Mouse (Mus musculus) embryonic fibroblast, embryonic 13.5 days (primary cell): Measurements from ENCODE around the gene Palm.
A peak's percentile ranks its signal among the peaks of the same experiment; 100 is the strongest.

Source experiments
- CTCF ChIP-seq: IDR thresholded peaks from 2 replicates; pipeline ENCODE4 v1.5.1; 2011; ENCODE audit warnings: mild to moderate bottlenecking, control low read depth, low read length, moderate library complexity, borderline replicate concordance; ENCODE audit not compliant: insufficient read depth
- POLR2A ChIP-seq: IDR thresholded peaks from 2 replicates; pipeline ENCODE4 v1.6.1; 2011; ENCODE audit warnings: low read depth, mild to moderate bottlenecking, control low read depth, low read length, moderate library complexity

DNA sequence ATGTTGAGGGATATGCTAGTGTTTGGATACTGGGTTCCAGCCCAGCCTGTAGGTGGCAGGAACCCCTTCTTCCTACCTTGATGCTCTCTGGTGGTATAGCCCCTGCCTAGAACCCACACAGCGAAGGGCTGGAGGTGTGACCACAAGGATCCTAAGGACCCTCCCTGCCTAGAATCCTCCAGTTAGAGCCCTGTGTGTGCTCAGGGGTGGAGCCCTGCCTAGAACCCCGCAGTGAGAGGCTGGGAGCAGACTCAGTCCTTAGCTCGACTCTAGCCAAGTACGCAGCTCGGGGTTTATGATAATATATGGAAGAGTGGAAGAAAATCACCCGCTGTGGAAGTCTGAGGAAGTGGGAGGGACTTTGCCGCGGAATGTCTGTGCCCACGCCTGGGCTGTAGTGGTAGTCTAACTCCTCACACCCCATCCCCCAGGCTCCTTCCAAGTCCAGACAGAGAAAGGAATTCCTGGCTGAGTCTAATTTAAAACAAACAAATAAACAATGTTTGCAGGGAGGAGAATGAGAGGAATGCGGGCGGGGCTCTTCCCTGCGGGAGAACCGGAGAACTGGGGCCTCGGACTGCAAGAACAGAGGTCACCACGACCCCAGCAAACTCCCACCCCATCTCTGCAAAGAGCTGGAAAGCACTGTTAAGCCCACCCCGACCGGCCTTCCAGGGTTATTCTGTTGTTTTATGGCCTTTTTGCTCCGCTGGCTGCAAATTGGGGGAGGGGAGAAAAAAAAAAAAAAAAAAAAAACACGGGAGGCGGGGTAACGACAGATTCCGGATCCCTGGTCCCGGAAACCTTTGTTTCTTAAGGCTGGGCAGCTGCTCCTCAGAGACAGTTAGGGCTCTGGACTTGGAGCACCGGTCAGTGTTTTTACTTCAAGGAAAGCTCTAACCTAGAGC lies 47.5 kb downstream of the Palm start:
- TF ChIP-seq CTCF (no peak), POLR2A (peak; percentile 89)
